Comparison of ENCODE assay signal across 7 mouse cellular contexts in the genomic region with DNA sequence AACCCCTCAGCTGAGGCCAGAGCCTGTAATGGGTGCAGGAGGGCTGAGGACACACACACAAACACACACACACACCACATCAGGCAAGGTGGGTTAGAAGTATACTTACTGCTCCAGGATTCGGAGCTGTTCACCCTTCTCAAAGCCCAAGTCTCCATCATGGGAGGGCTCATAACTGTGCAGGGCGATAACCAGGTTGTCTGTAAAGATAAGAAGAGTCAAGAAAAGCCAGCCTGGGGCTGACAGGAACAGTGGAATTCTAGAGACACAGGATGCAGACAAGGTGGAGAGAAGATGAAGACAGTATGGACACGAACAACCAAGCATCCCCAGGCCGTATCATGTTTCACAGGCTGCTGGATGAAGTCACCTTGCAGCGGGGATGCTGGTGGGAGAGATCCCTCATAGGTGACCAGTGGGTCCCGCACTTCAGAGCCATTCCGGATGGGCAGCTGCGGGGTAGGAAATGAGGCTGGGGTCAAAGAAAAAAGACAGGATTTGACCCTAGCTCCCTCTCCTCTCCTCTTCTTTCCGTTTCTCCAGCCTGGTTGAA. TPM values are rescaled to one million over a fixed set of nuclear protein-coding genes. Genes with fewer than 3 reads are reported as not detected.
DNase-seq lines count a peak whose midpoint lies in the region; ATAC-seq and TF ChIP-seq lines count a peak whose summit lies in the region.

No protein-coding gene starts in this region.

- peak; percentile 4 for DNase-seq in 3T3-L1 (ENCODE audit: low read depth, low spot score)
- DNase-seq in hindbrain, embryonic 10.5 days (ENCODE audit: low spot score) = no peak
- no peak for DNase-seq in urinary bladder, postnatal 4 days (ENCODE audit: low spot score in 2 of 2)
- DNase-seq in adrenal gland, postnatal 25 days = no peak
- no peak for DNase-seq in MN1 (ENCODE audit: low spot score)

- peaks cover 42% of the 10 kb centered on the region for H3K4me1 ChIP-seq in E14TG2a.4 (replicated peaks; ENCODE audit: low read depth, low read length)
- peaks cover 21% of the 10 kb centered on the region for H3K4me1 ChIP-seq in hindbrain, embryonic 10.5 days (replicated peaks)

- TF ChIP-seq CTCF in E14TG2a.4 (conservative IDR thresholded peaks at IDR 0.05; ENCODE audit: low read length) = no peak

- H3K9me3 ChIP-seq in E14TG2a.4 (ENCODE audit: low read length) = no peaks in the 10 kb centered on the region
- H3K9me3 ChIP-seq in hindbrain, embryonic 10.5 days = no peaks in the 10 kb centered on the region

- ATAC-seq in megakaryocyte progenitor cell, adult 5-6 weeks (replicated peaks; ENCODE audit: poor library complexity) = peak; percentile 17

- peaks cover 4% of the 10 kb centered on the region; the same call in 1 of the 2 replicates for H3K27me3 ChIP-seq in E14TG2a.4 (ENCODE audit: insufficient read depth, low read length)
- 0 out of 2 replicates have a peak, but pooled peaks cover 19% of the 10 kb centered on the region for H3K27me3 ChIP-seq in hindbrain, embryonic 10.5 days (ENCODE audit: insufficient read depth, poor library complexity, severe bottlenecking)

- H3K27ac ChIP-seq in hindbrain, embryonic 10.5 days = peak overlapping the region; percentile 81

- H3K4me3 ChIP-seq in E14TG2a.4 (replicated peaks; ENCODE audit: low read length) = peak overlapping the region; percentile 88
- H3K4me3 ChIP-seq in hindbrain, embryonic 10.5 days = peak overlapping the region; percentile 54; the same call in 1 of the 2 replicates

- H3K36me3 ChIP-seq in E14TG2a.4 (ENCODE audit: insufficient read depth, low read length) = peaks cover 14% of the 10 kb centered on the region
- no peaks in the 10 kb centered on the region for H3K36me3 ChIP-seq in hindbrain, embryonic 10.5 days

- WGBS in hindbrain, embryonic 10.5 days = 80% methylated on average over 9 of the region's 9 CpGs

RNA-seq across cellular contexts. Expression of gene Hdac1, which starts 14.8 kb away (rescaled TPM):
- 241 and 286 TPM in 2 replicates for polyA plus RNA-seq in hindbrain, embryonic 10.5 days (2016; fragmentation: Nextera tagmentation; extraction: Ambion mirVana)
- total RNA-seq in megakaryocyte progenitor cell, adult 5-6 weeks (2015) = 114 and 119 TPM in 2 replicates
- total RNA-seq in megakaryocyte progenitor cell, adult 5-6 weeks (2017) = 58.5 and 79.7 TPM in 2 replicates
- total RNA-seq in adrenal gland, postnatal 25 days (2021) = 48.0 and 54.5 TPM in 2 replicates

RNA-seq across cellular contexts. Expression of gene Lck, which starts 16.1 kb away (rescaled TPM):
- polyA plus RNA-seq in hindbrain, embryonic 10.5 days (2016; fragmentation: Nextera tagmentation; extraction: Ambion mirVana) = 6.5 and 6.6 TPM in 2 replicates
- total RNA-seq in megakaryocyte progenitor cell, adult 5-6 weeks (2015) = 1.2 and 2.7 TPM in 2 replicates
- 3.5 and 4.4 TPM in 2 replicates for total RNA-seq in megakaryocyte progenitor cell, adult 5-6 weeks (2017)
- total RNA-seq in adrenal gland, postnatal 25 days (2021) = 3.7 and 4.3 TPM in 2 replicates

RNA-seq across cellular contexts. Expression of gene Fam167b, which starts 21.0 kb away (rescaled TPM):
- polyA plus RNA-seq in hindbrain, embryonic 10.5 days (2016; fragmentation: Nextera tagmentation; extraction: Ambion mirVana) = 0.46 and 1.0 TPM in 2 replicates
- not detected in 2 replicates for total RNA-seq in megakaryocyte progenitor cell, adult 5-6 weeks (2015)
- not detected in 2 replicates for total RNA-seq in megakaryocyte progenitor cell, adult 5-6 weeks (2017)
- total RNA-seq in adrenal gland, postnatal 25 days (2021) = 33.5 and 35.2 TPM in 2 replicates

RNA-seq across cellular contexts. Expression of gene Eif3i, which starts 43.1 kb away (rescaled TPM):
- 268 and 293 TPM in 2 replicates for polyA plus RNA-seq in hindbrain, embryonic 10.5 days (2016; fragmentation: Nextera tagmentation; extraction: Ambion mirVana)
- total RNA-seq in megakaryocyte progenitor cell, adult 5-6 weeks (2015) = 405 and 434 TPM in 2 replicates
- 298 and 336 TPM in 2 replicates for total RNA-seq in megakaryocyte progenitor cell, adult 5-6 weeks (2017)
- total RNA-seq in adrenal gland, postnatal 25 days (2021) = 167 and 171 TPM in 2 replicates

RNA-seq across cellular contexts. Expression of gene Tmem234, which starts 43.1 kb away (rescaled TPM):
- 226 and 229 TPM in 2 replicates for polyA plus RNA-seq in hindbrain, embryonic 10.5 days (2016; fragmentation: Nextera tagmentation; extraction: Ambion mirVana)
- 97.2 and 104 TPM in 2 replicates for total RNA-seq in megakaryocyte progenitor cell, adult 5-6 weeks (2015)
- 100 and 123 TPM in 2 replicates for total RNA-seq in megakaryocyte progenitor cell, adult 5-6 weeks (2017)
- 96.3 and 111 TPM in 2 replicates for total RNA-seq in adrenal gland, postnatal 25 days (2021)

Comparison
In these comparisons a context has a peak if more than half of its experiments do, and no peak if none do; other contexts are left out.
1. RNA of gene Fam167b, which starts 21.0 kb away (total RNA-seq): 33.5 to 35.2 TPM in adrenal gland, postnatal 25 days; not detected in megakaryocyte progenitor cell, adult 5-6 weeks; every median in the first group is over 10 times any median in the second.